Mouse (Mus musculus) spleen, adult 2 months (tissue): Measurements from ENCODE around the gene Cdc123.

ENCODE experiments used
- CTCF ChIP-seq: fragments of 200-500 bp; IDR thresholded peaks from 2 replicates; pipeline ENCODE4 v1.5.1; 2011; ENCODE audit warnings: mild to moderate bottlenecking, inconsistent platforms; ENCODE audit not compliant: insufficient read depth, insufficient read length, insufficient replicate concordance; ENCODE audit errors: extremely low read depth
- POLR2A ChIP-seq: fragments of 200-500 bp; IDR thresholded peaks from 2 replicates; pipeline ENCODE4 v1.6.1; 2011; ENCODE audit warnings: low read depth, low read length, inconsistent platforms

- TF ChIP-seq CTCF (no peak), POLR2A (no peak)
Observed at GRCm38 (mm10) chr2:5824685-5825084, 20.3 kb downstream of the Cdc123 start.
